Mouse (Mus musculus) heart, adult 2 months (tissue): ENCODE measurements at regions not wholly inside any gene's neighbourhood (a gene's known extent, or its start where the extent isn't known, plus 50 kb on each side); places are given as distances from the start of the nearest gene placed in this dataset.

Source experiments
- CTCF ChIP-seq: fragments of 200-600 bp; IDR thresholded peaks from 2 replicates; pipeline ENCODE4 v1.8.1; 2022; ENCODE audit warnings: antibody characterized with exemption, mild to moderate bottlenecking, moderate library complexity
- EP300 ChIP-seq: fragments of 200-500 bp; IDR thresholded peaks from 2 replicates; pipeline ENCODE4 v1.6.1; 2011; ENCODE audit warnings: low read depth, low read length, control low read depth; ENCODE audit not compliant: insufficient read depth
- POLR2A ChIP-seq: fragments of 200-500 bp; IDR thresholded peaks from 2 replicates; pipeline ENCODE4 v1.6.1; 2011; ENCODE audit warnings: mild to moderate bottlenecking, low read depth, low read length, control low read depth; ENCODE audit not compliant: insufficient read depth

DNA sequence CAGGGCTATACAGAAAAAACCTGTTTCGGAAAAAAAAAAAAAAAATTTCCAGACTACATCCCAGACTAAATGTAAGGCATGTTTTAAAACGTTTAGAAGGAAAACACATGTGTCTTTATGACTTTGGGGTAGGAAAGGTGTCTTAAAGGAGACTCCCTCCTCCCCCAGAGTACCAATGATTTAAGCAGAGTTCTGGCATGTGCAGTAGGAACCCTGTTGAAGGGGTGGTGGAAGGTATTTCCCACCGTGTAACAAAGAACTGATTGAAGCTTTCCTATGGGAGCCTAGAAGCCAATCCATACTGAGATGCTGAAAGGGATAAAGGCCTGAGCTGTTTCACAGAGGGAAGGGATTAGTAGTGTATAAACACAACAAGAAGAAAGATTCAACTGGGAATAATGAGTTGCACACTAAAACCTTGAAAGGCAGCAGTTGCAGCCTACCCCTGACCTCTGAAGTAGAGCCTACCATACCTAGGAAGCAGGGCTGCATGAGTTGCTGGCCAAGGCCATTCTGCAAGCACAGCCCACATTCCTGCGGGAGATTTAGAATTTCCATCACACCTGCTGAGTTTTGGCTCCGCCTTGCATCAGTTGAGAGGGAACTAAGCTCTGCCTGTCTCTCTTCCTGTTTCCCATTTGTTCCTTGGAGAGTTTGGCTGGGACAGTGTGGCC, 132.4 kb upstream of the Topaz1 start:
- no peak for TF ChIP-seq POLR2A
- no peak for TF ChIP-seq EP300
- no peak for TF ChIP-seq CTCF
